Mouse (Mus musculus) heart, embryonic 12.5 days (tissue): ENCODE measurements at regions not wholly inside any gene's neighbourhood (a gene's known extent, or its start where the extent isn't known, plus 50 kb on each side); places are given as distances from the start of the nearest gene placed in this dataset.

ENCODE experiments used
- ATAC-seq: fragments of 200-750 bp; cut with Nextera tagmentation; 2 replicates; pipeline ENCODE4 v1.8.0; 2017; ENCODE audit warnings: moderate TSS enrichment, moderate library complexity; ENCODE audit not compliant: insufficient number of reproducible peaks, low FRiP score
- H3K27ac ChIP-seq: fragments of 300-500 bp; sonication (generic); 2 replicates; pipeline ENCODE4 v1.5.1; 2016; ENCODE audit warnings: mild to moderate bottlenecking, moderate library complexity; ENCODE audit not compliant: poor library complexity, severe bottlenecking
- H3K27me3 ChIP-seq: fragments of 300-500 bp; sonication (generic); replicated peaks from 2 replicates; pipeline ENCODE4 v1.6.1; 2016; ENCODE audit warnings: mild to moderate bottlenecking, moderate library complexity
- H3K36me3 ChIP-seq: fragments of 300-500 bp; sonication (generic); 2 replicates; pipeline ENCODE4 v1.6.1; 2016; ENCODE audit warnings: mild to moderate bottlenecking, moderate library complexity
- H3K4me1 ChIP-seq: fragments of 300-500 bp; sonication (generic); replicated peaks from 2 replicates; pipeline ENCODE4 v1.6.1; 2016; ENCODE audit warnings: mild to moderate bottlenecking
- H3K4me2 ChIP-seq: fragments of 300-500 bp; sonication (generic); 2 replicates; pipeline ENCODE4 v1.6.1; 2016; ENCODE audit warnings: mild to moderate bottlenecking, moderate library complexity
- H3K4me3 ChIP-seq: fragments of 300-500 bp; sonication (generic); 2 replicates; pipeline ENCODE4 v1.5.1; 2016; ENCODE audit warnings: mild to moderate bottlenecking
- H3K9ac ChIP-seq: fragments of 300-500 bp; sonication (generic); 2 replicates; pipeline ENCODE4 v1.6.1; 2016; ENCODE audit warnings: mild to moderate bottlenecking, moderate library complexity
- H3K9me3 ChIP-seq: fragments of 300-500 bp; sonication (generic); replicated peaks from 2 replicates; pipeline ENCODE4 v1.6.1; 2016; ENCODE audit warnings: mild to moderate bottlenecking, moderate library complexity
- WGBS: fragments of 180-500 bp; shearing (Covaris S2); methylation state at CpG from one replicate; pipeline ENCODE4 v1.1.7; 2016; 5-methylcytosine and 5-hydroxymethylcytosine counted together

DNA sequence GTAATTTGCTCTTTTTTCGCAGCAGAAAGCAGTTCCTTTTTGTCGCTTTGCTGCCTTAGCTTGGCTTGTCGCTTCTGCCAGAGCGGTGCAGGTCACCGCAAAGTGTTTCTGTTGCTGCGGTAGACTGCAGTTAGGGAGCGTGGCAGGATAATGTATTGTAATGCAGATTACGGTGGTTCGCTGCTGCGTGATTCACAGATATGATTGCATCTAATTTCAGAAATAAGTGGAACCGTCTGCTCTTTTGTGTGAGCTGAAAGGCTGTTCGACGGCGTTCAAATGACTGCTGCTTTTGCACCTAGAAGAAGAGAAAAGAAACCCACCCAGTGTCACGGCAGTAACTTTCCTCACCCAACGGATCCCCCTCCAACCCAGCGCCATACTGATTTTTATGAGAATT lies 104.7 kb upstream of the Satb2 start:
- 0 out of 2 replicates have a peak, but pooled peaks cover 3% of the 10 kb centered on the region for H3K27me3 ChIP-seq
- H3K9ac ChIP-seq = no peak overlapping the region
- no peak for ATAC-seq
- no peak overlapping the region for H3K27ac ChIP-seq
- H3K4me1 ChIP-seq = no peaks in the 10 kb centered on the region
- no peak overlapping the region for H3K4me2 ChIP-seq
- no peaks in the 10 kb centered on the region for H3K36me3 ChIP-seq
- no peaks in the 10 kb centered on the region for H3K9me3 ChIP-seq
- H3K4me3 ChIP-seq = no peak overlapping the region
- 78% methylated on average over 17 of the region's 17 CpGs for WGBS

DNA sequence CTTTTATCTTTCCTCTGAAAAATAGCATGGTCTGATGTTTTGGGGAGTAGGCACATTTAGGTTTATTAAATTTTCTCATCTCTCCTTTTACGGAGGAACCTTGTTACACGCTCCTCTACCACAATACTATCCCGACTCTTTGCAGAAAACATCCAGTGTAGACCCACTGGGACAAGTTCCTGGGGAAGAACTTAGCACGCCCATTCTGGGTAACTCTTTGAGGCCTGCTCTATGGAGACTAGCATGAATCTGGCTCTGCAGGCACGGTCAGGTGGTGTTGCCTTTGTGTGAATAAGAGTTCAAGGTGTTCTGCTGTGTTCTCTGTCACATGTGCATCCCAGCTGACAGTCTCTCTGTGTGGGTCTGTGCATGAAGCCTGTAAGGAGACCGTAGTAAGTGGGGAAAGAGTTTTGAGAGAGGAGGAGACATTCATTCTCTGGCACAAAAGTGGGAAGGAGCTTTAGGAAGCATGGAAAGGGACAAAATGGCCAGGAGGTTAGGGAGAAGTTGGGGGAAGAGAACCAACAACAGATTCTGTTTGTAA lies 105.2 kb upstream of the Satb2 start:
- Histone ChIP-seq H3K9ac (no peak overlapping the region), H3K4me1 (no peaks in the 10 kb centered on the region)

DNA sequence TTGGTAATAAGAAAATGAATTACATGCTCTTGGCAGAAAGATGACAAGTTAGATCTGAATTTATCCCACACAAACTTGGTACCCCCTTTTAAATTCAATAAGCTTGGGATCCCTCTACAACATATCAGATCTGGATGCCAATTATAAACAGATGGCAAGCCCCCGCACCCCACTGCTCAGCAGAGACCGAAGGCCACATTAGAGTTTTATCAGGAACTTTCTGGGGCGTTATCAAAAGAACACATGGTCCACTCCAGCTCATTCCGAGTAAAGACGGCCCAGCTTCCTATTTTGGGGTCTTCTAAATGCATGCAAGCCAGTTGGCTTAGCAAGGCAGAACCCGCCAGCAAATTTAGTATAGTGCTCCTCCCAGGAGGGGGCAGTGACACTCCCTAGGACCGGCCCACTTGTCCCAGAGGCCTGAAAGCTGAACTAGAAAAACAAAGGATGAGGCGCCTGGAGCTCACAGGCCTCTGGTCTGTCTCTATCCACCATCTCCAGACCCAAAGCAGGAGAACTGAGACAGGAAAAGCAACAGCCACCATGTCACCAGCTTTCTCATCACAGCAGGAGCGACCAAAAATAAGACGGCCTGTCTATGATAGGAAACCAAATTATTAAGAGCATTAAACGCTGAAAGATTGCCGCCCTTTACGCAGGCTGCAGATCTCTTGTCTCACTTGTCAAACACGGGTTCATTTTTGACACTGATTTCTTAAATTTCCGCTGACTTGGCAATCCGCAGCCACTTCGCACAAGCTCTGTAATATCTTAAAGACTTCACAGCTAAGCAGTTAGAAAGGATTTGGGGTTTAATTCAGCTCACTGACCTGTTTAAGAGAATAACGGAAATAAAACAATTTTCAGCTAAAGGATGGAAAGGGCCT lies 117.2 kb upstream of the Satb2 start:
- H3K4me1 ChIP-seq = peaks cover 17% of the 10 kb centered on the region
- H3K27me3 ChIP-seq = peaks cover 22% of the 10 kb centered on the region
- ATAC-seq = no peak
- H3K36me3 ChIP-seq = no peaks in the 10 kb centered on the region
- peaks cover 3% of the 10 kb centered on the region for H3K9me3 ChIP-seq
- H3K4me3 ChIP-seq = no peak overlapping the region
- 48% methylated on average over 18 of the region's 18 CpGs for WGBS
- no peak overlapping the region; the same call in 1 of the 2 replicates for H3K4me2 ChIP-seq
- no peak overlapping the region for H3K9ac ChIP-seq
- no peak overlapping the region for H3K27ac ChIP-seq

More for the DNA sequence above, 105.2 kb upstream of the Satb2 start:
- H3K4me2 ChIP-seq = no peak overlapping the region
- 85% methylated on average over 6 of the region's 6 CpGs for WGBS
- H3K9me3 ChIP-seq = no peaks in the 10 kb centered on the region
- H3K4me3 ChIP-seq = no peak overlapping the region
- H3K27me3 ChIP-seq = 0 out of 2 replicates have a peak, but pooled peaks cover 3% of the 10 kb centered on the region
- no peaks in the 10 kb centered on the region for H3K36me3 ChIP-seq
- H3K27ac ChIP-seq = no peak overlapping the region
- no peak for ATAC-seq

DNA sequence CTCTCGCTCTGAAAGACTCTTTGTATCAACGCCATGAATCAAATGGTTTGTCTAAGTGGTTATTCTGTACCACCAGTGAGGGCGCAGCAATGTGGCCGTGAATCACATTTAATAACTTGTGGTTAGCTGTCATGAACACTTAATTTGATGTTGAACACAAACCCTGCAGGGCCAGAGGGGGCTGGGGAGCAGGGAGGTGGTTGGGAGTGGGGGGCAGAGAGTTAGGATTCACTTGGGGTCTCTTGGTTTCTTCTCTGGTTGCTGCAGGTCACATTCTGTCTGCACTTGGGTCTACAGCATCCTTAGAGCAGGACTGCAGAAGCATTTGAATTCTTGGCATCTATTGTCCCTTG lies 117.8 kb upstream of the Satb2 start:
- ATAC-seq = no peak

DNA sequence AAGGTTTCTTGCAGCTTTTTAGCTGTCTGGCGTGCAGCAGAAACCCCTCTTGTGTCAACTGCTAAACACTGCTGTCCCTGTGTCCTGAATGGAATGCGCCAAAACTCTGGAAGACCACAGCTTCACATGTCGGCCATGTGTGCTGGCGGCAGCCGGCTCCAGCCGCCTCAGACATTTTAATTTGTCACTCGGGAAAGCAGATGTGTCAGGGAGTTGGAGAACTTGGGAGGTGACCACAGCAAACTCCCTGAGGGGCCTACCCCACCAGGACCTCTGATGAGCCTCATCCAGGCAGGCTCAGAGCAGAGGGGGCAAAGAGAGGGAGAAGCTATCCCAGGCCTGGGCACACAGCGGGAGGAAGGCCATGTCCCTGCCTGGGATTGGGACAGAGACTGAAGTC lies 118.3 kb upstream of the Satb2 start:
- Histone ChIP-seq H3K4me2 (peak overlapping the region; percentile 21; the same call in 1 of the 2 replicates), H3K9me3 (peaks cover 2% of the 10 kb centered on the region), H3K4me1 (peaks cover 17% of the 10 kb centered on the region), H3K27me3 (peaks cover 22% of the 10 kb centered on the region), H3K4me3 (no peak overlapping the region), H3K9ac (no peak overlapping the region), H3K36me3 (no peaks in the 10 kb centered on the region), H3K27ac (no peak overlapping the region)
- no peak for ATAC-seq
- 27% methylated on average over 8 of the region's 8 CpGs for WGBS

More for the DNA sequence above, 117.8 kb upstream of the Satb2 start:
- H3K9me3 ChIP-seq = peaks cover 3% of the 10 kb centered on the region
- H3K4me1 ChIP-seq = peaks cover 17% of the 10 kb centered on the region
- H3K4me3 ChIP-seq = no peak overlapping the region
- WGBS = 71% methylated on average over 4 of the region's 4 CpGs
- H3K27me3 ChIP-seq = peaks cover 22% of the 10 kb centered on the region
- H3K27ac ChIP-seq = no peak overlapping the region
- no peaks in the 10 kb centered on the region for H3K36me3 ChIP-seq
- H3K4me2 ChIP-seq = 0 out of 2 replicates have a peak overlapping the region, but pooled peaks have one; percentile 21
- H3K9ac ChIP-seq = no peak overlapping the region

DNA sequence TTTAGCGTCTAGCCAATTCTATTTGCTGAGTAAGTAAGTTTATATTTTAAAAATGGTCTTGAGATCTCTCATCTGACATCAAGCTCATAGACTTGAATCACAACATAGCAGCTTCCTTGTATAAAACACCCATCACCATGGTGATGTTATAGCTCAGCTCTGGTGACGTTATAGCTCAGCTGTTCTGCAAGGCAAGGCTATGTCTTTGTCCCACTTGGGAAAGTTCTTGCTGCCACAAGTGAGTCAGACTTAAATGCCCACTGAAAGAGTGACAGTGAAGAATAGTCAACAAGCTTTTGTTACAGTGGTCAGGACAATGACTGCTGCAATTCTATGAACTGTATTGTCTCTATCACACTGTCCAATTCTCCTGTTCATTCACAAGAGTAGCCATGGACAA lies 122.2 kb upstream of the Satb2 start:
- no peak overlapping the region for H3K4me3 ChIP-seq
- H3K36me3 ChIP-seq = no peaks in the 10 kb centered on the region
- no peak overlapping the region for H3K9ac ChIP-seq
- H3K4me1 ChIP-seq = peaks cover 14% of the 10 kb centered on the region
- ATAC-seq = no peak
- H3K4me2 ChIP-seq = no peak overlapping the region
- peaks cover 13% of the 10 kb centered on the region for H3K27me3 ChIP-seq
- H3K27ac ChIP-seq = no peak overlapping the region
- 80% methylated on average over 2 of the region's 2 CpGs for WGBS
- no peaks in the 10 kb centered on the region for H3K9me3 ChIP-seq

DNA sequence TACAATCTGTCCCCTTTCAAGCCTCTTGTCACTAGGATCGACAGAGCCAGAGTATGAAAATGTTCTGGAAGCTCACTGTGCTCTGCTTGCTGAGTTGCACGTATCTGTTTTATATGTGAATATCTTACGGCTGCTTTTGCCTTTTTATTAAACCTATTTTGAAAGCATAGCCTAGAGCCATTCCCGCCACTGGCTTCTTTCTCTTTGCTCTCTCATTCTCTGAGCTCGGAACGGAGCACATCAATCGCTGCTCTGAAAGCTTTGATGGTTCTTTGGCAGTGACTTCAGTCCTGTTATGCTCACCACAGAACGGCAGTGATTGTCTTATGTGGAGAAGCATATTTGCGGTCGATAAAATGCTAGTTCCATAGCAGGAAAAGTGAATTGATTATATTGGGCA lies 128.9 kb upstream of the Satb2 start:
- H3K9ac ChIP-seq = no peak overlapping the region
- no peak overlapping the region for H3K27ac ChIP-seq
- H3K36me3 ChIP-seq = no peaks in the 10 kb centered on the region
- H3K27me3 ChIP-seq = no peaks in the 10 kb centered on the region; the same call in 1 of the 2 replicates
- ATAC-seq = no peak
- H3K4me2 ChIP-seq = no peak overlapping the region
- no peaks in the 10 kb centered on the region for H3K4me1 ChIP-seq
- H3K4me3 ChIP-seq = no peak overlapping the region
- peaks cover 5% of the 10 kb centered on the region; the same call in 1 of the 2 replicates for H3K9me3 ChIP-seq
- WGBS = 69% methylated on average over 10 of the region's 10 CpGs

DNA sequence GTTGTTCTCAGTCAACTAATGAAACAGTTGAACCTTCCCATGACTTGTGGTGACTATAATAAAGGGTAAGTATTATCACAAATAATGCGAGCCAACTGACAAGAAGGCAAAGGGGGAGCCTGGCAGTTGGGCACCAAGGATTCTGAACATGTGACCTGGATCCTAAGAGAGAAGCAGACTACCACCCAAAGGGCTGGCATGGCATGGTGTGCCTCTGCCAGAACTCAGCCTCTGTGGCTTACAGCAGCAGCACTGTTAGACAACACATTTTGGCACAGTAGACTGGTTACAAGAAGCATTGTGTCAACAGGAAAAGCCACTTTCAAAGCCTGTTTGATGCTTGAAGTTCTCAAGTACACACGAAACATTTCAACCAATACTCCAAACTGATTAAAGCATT lies 142.2 kb upstream of the Satb2 start:
- Histone ChIP-seq H3K4me1 (no peaks in the 10 kb centered on the region), H3K4me2 (no peak overlapping the region), H3K9ac (no peak overlapping the region), H3K36me3 (no peaks in the 10 kb centered on the region), H3K9me3 (no peaks in the 10 kb centered on the region), H3K27ac (no peak overlapping the region), H3K4me3 (no peak overlapping the region), H3K27me3 (no peaks in the 10 kb centered on the region)
- no peak for ATAC-seq
- WGBS = 79% methylated on average over 2 of the region's 2 CpGs

DNA sequence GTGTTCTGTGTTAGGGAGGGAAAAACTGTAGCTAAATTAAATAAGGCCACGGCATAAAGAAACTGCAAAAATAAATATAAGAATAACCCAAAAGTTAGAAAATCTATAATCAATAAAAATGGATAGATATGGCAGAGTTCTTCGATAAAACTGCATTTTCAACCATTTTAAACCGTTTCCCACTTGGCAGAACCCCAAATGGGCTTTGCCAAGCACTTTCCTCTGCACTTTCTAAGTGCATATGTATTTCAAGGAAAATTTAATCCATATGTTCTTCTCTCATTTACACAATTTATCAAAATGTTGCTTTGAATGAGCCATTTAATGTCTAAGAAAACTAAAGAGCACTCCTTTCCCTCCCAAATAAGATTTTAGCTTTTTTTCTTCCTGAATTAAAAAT lies 165.7 kb upstream of the Satb2 start:
- Histone ChIP-seq H3K27me3 (no peaks in the 10 kb centered on the region), H3K4me1 (no peaks in the 10 kb centered on the region), H3K36me3 (no peaks in the 10 kb centered on the region)

DNA sequence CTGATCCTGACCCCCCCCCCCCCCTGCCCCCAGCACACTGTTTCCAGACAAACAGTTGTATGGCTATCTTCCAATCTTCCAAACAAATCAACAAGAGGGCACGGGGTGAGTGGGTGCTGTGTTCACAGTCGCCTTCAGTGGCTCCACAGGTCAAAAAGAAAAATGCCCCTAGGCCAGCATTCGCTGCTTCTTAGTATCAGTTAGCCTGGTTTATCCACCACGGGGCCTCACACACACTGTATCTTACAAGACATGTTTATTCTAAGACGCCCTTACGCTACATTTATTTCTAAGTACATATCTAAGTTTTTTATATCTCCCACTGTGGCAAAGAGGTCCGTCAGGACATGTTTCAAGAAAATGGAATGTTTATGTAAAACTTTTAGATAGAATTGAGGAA lies 177.4 kb upstream of the Satb2 start:
- H3K9me3 ChIP-seq = no peaks in the 10 kb centered on the region
- 63% methylated on average over 7 of the region's 7 CpGs for WGBS
- no peak overlapping the region for H3K4me3 ChIP-seq
- no peaks in the 10 kb centered on the region for H3K27me3 ChIP-seq
- no peak for ATAC-seq
- no peak overlapping the region for H3K27ac ChIP-seq
- no peaks in the 10 kb centered on the region for H3K4me1 ChIP-seq
- no peak overlapping the region for H3K4me2 ChIP-seq
- H3K36me3 ChIP-seq = no peaks in the 10 kb centered on the region
- H3K9ac ChIP-seq = no peak overlapping the region

More for the DNA sequence above, 165.7 kb upstream of the Satb2 start:
- Histone ChIP-seq H3K9ac (no peak overlapping the region), H3K4me3 (no peak overlapping the region), H3K9me3 (no peaks in the 10 kb centered on the region), H3K27ac (no peak overlapping the region), H3K4me2 (no peak overlapping the region)
- 78% methylated on average over 3 of the region's 3 CpGs for WGBS
- ATAC-seq = no peak

DNA sequence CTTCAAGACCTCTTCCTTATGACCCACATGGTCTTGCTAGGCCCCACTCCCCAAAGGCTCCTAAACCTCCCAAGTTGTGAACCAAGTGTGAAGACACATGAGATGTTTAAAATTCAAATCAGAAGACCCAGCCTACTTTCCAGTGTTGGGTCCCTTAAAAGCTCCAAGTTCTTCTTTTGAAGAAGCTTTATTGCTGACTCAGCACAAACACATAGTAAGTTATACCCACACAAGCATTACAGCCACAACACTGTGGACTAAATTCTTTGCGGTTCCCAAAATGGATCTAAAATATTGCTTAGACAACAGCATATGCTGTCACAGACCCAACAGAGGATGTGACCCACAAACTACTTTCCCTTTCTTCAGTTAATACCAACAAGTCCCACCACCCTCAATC lies 186.0 kb upstream of the Satb2 start:
- WGBS = 82% methylated on average over 1 of the region's 1 CpGs
- Histone ChIP-seq H3K36me3 (no peaks in the 10 kb centered on the region), H3K27ac (no peak overlapping the region), H3K27me3 (no peaks in the 10 kb centered on the region), H3K4me3 (no peak overlapping the region), H3K4me2 (no peak overlapping the region), H3K4me1 (no peaks in the 10 kb centered on the region), H3K9me3 (peaks cover 4% of the 10 kb centered on the region; the same call in 1 of the 2 replicates), H3K9ac (no peak overlapping the region)
- no peak for ATAC-seq
